Mouse (Mus musculus) midbrain, postnatal 0 days (tissue): Measurements from ENCODE around the gene Wif1. TPM values are rescaled to one million over a fixed set of nuclear protein-coding genes. Genes with fewer than 3 reads are reported as not detected.
A peak's percentile ranks its signal among the peaks of the same experiment; 100 is the strongest.

Experiments
- ATAC-seq: fragments of 200-750 bp; cut with Nextera tagmentation; 2 replicates; pipeline ENCODE4 v1.8.0; 2017; ENCODE audit warnings: moderate number of reproducible peaks, mild to moderate bottlenecking, moderate TSS enrichment, moderate library complexity; ENCODE audit not compliant: low FRiP score
- DNase-seq: peaks from one replicate; pipeline ENCODE4 v3.0.0-alpha.2; 2015; ENCODE audit warnings: low spot score
- H3K27ac ChIP-seq: fragments of 300-500 bp; sonication (generic); 2 replicates; pipeline ENCODE4 v1.5.1; 2014; ENCODE audit warnings: low read depth, mild to moderate bottlenecking, low read length, mixed read lengths
- H3K27me3 ChIP-seq: fragments of 300-500 bp; sonication (generic); 2 replicates; pipeline ENCODE4 v1.6.1; 2014; ENCODE audit warnings: low read length, control low read depth, mixed read lengths; ENCODE audit not compliant: insufficient read depth
- H3K36me3 ChIP-seq: fragments of 300-500 bp; sonication (generic); 2 replicates; pipeline ENCODE4 v1.6.1; 2014; ENCODE audit warnings: low read length, control low read depth, mixed read lengths; ENCODE audit not compliant: insufficient read depth
- H3K4me1 ChIP-seq: fragments of 300-500 bp; sonication (generic); 2 replicates; pipeline ENCODE4 v1.6.1; 2014; ENCODE audit warnings: mild to moderate bottlenecking, control low read depth, antibody characterized with exemption, low read length, mixed read lengths; ENCODE audit not compliant: insufficient read depth
- H3K4me2 ChIP-seq: fragments of 300-500 bp; sonication (generic); 2 replicates; pipeline ENCODE4 v1.6.1; 2014; ENCODE audit warnings: low read depth, mild to moderate bottlenecking, low read length, mixed read lengths; ENCODE audit not compliant: poor library complexity, severe bottlenecking
- H3K4me3 ChIP-seq: fragments of 300-500 bp; sonication (generic); 2 replicates; pipeline ENCODE4 v1.5.1; 2014; ENCODE audit warnings: low read depth, mild to moderate bottlenecking, low read length, moderate library complexity
- H3K9ac ChIP-seq: fragments of 300-500 bp; sonication (generic); replicated peaks from 2 replicates; pipeline ENCODE4 v1.6.1; 2014; ENCODE audit warnings: mild to moderate bottlenecking, low read length, moderate library complexity, mixed read lengths; ENCODE audit not compliant: poor library complexity, severe bottlenecking
- H3K9me3 ChIP-seq: fragments of 300-500 bp; sonication (generic); 2 replicates; pipeline ENCODE4 v1.6.1; 2016; ENCODE audit warnings: low read length, control low read depth
- CTCF ChIP-seq: IDR thresholded peaks from 2 replicates; pipeline ENCODE4 v1.5.1; 2016; ENCODE audit warnings: antibody characterized with exemption, mild to moderate bottlenecking
- WGBS: fragments of 180-500 bp; shearing (Covaris S2); extraction: QIAGEN DNeasy Blood & Tissue Kit; methylation state at CpG from one replicate; pipeline ENCODE4 v1.1.7; 2014; 5-methylcytosine and 5-hydroxymethylcytosine counted together
- polyA plus RNA-seq: library from polyadenylated mRNA; unstranded; fragments of >200 nt; fragmentation: Nextera tagmentation; extraction: Ambion mirVana; gene quantifications from 2 replicates; pipeline ENCODE4 v1.2.1, GENCODE M21; 2015
- total RNA-seq: library from RNA; depleted of rRNA; stranded (reverse); fragments of >200 nt; gene quantifications from 2 replicates; pipeline ENCODE4 v1.2.3, GENCODE M21; 2014

Wif1 gene
- total and polyA plus RNA-seq, 2 experiments from 2014 or later: 7.5 to 13.9 TPM

- no peak for ATAC-seq
Measured at GRCm38 (mm10) chr10:121061336-121061835, 27.6 kb downstream of the Wif1 start.

GRCm38 (mm10) chr10:121062704-121063103, 28.9 kb downstream of the Wif1 start:
- H3K4me3 ChIP-seq: no peak overlapping the region
- TF ChIP-seq CTCF: no peak
- H3K4me1 ChIP-seq: no peaks in the 10 kb centered on the region
- H3K27ac ChIP-seq: no peak overlapping the region
- H3K36me3 ChIP-seq: no peaks in the 10 kb centered on the region
- ATAC-seq: no peak
- H3K9ac ChIP-seq: no peak overlapping the region
- H3K4me2 ChIP-seq: no peak overlapping the region
- no peaks in the 10 kb centered on the region for H3K27me3 ChIP-seq
- no peaks in the 10 kb centered on the region for H3K9me3 ChIP-seq
- DNase-seq: no peak
- WGBS: 72% methylated on average over 8 of the region's 8 CpGs

More at GRCm38 (mm10) chr10:121061336-121061835, 27.6 kb downstream of the Wif1 start:
- H3K4me3 ChIP-seq: no peak overlapping the region
- no peak overlapping the region for H3K4me2 ChIP-seq
- H3K4me1 ChIP-seq: no peaks in the 10 kb centered on the region
- no peaks in the 10 kb centered on the region for H3K36me3 ChIP-seq
- no peaks in the 10 kb centered on the region for H3K9me3 ChIP-seq
- H3K27me3 ChIP-seq: no peaks in the 10 kb centered on the region
- TF ChIP-seq CTCF: no peak
- H3K9ac ChIP-seq: no peak overlapping the region
- no peak overlapping the region for H3K27ac ChIP-seq
- 57% methylated on average over 5 of the region's 5 CpGs for WGBS
- DNase-seq: no peak

- TF ChIP-seq CTCF: no peak
- Histone ChIP-seq H3K4me3 (no peak overlapping the region), H3K27ac (no peak overlapping the region), H3K9me3 (no peaks in the 10 kb centered on the region), H3K36me3 (no peaks in the 10 kb centered on the region), H3K4me2 (no peak overlapping the region), H3K9ac (no peak overlapping the region), H3K27me3 (no peaks in the 10 kb centered on the region), H3K4me1 (no peaks in the 10 kb centered on the region)
- ATAC-seq: no peak
- DNase-seq: no peak
- 87% methylated on average over 7 of the region's 7 CpGs for WGBS
Measured at GRCm38 (mm10) chr10:121067416-121067951, 33.7 kb downstream of the Wif1 start.

- no peak overlapping the region for H3K4me2 ChIP-seq
- no peaks in the 10 kb centered on the region for H3K4me1 ChIP-seq
- no peaks in the 10 kb centered on the region for H3K36me3 ChIP-seq
- no peaks in the 10 kb centered on the region for H3K27me3 ChIP-seq
- H3K27ac ChIP-seq: no peak overlapping the region
- H3K4me3 ChIP-seq: no peak overlapping the region
- no peaks in the 10 kb centered on the region for H3K9me3 ChIP-seq
- WGBS: 64% methylated on average over 1 of the region's 1 CpGs
- ATAC-seq: no peak
- H3K9ac ChIP-seq: no peak overlapping the region
- DNase-seq: no peak
- TF ChIP-seq CTCF: no peak
Measured at GRCm38 (mm10) chr10:121068003-121068402, 34.2 kb downstream of the Wif1 start.

GRCm38 (mm10) chr10:121070742-121071141, 37.0 kb downstream of the Wif1 start:
- no peak for ATAC-seq
- no peak overlapping the region for H3K4me2 ChIP-seq
- H3K9me3 ChIP-seq: no peaks in the 10 kb centered on the region
- H3K27me3 ChIP-seq: no peaks in the 10 kb centered on the region
- peak; percentile 12 for DNase-seq
- no peaks in the 10 kb centered on the region for H3K4me1 ChIP-seq
- WGBS: 69% methylated on average over 7 of the region's 7 CpGs
- TF ChIP-seq CTCF: peak; percentile 58
- H3K27ac ChIP-seq: no peak overlapping the region
- no peak overlapping the region for H3K4me3 ChIP-seq
- H3K9ac ChIP-seq: no peak overlapping the region
- H3K36me3 ChIP-seq: no peaks in the 10 kb centered on the region

GRCm38 (mm10) chr10:121080500-121080899, 46.7 kb downstream of the Wif1 start:
- Histone ChIP-seq H3K4me1 (no peaks in the 10 kb centered on the region), H3K4me2 (no peak overlapping the region), H3K36me3 (no peaks in the 10 kb centered on the region), H3K9ac (no peak overlapping the region), H3K4me3 (no peak overlapping the region), H3K27me3 (no peaks in the 10 kb centered on the region), H3K9me3 (no peaks in the 10 kb centered on the region), H3K27ac (no peak overlapping the region)
- ATAC-seq (no peak), DNase-seq (no peak)
- 81% methylated on average over 9 of the region's 9 CpGs for WGBS
- TF ChIP-seq CTCF: no peak
